Mouse (Mus musculus) frontal cortex, postnatal 36 days (tissue): ENCODE measurements around the gene Tmem38a.

Experiments used
- DNase-seq, 2 experiments: peaks; one replicate each; pipeline ENCODE4 v3.0.0; 2022; ENCODE audit warnings: low spot score in 2 of 2

Gene Tmem38a

DNA sequence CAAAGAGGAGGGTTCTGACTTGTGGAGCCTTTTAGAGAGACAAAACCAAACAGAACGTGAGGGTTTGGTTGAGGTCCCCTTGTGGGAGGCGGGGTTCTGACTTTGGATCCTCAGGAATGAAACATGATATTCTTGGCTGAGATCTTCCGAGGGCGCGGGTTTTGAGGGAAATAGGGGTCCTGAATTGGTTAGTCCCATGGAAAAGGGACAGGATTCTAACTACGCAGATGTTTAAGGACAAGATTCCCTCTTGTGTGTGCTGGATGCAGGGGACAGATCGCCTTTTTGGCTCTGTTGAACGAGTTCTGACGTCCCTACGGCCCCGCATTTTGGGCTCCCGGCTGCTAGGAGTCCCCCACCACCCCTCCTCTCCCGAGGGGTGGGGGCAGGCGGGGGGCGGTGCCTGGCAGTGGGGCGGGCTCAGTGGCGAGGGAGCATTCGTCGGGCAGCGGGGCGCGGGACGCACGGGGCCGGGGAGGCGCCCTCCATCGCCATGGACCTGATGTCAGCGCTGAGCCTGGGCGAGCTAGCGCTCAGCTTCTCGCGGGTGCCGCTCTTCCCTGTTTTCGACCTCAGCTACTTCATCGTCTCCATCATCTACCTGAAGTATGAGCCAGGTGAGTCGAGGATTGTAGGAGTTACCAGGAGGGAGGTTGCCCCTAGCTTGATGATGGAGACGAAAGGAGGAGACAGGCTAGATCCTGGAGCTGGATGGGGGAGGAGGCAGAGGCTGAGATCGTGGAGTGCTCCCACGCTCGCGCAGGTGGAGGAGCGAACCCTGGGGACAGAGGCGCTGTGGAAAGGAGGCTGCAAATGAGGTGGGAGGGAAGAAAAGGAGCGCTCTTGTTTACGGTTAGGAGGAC lies at the start of gene Tmem38a:
Tmem38a (plus strand) TSS at position 445 of the 863 bp plus-strand sequence.
- DNase-seq: peak; percentile 79 to 80

DNA sequence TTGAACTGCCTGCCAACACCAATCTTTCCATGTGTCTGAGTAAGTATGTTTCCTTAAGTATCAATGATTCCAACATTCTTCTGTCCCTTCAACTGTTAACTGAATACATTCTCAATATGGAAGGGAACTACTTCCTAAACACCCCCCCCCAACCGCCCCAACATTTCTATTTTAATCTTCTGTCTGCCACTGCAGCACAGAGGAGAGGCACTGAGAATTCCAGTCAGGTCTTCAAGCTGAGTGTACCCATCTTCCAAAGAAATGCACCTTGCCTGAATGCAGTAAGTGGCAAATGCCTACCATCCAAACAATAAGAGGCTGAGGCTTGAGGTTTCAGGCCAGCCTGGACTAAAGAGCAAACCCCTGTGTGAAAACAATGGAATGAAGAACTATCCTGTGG lies 39.8 kb upstream of the Tmem38a start:
- no peak for DNase-seq

DNA sequence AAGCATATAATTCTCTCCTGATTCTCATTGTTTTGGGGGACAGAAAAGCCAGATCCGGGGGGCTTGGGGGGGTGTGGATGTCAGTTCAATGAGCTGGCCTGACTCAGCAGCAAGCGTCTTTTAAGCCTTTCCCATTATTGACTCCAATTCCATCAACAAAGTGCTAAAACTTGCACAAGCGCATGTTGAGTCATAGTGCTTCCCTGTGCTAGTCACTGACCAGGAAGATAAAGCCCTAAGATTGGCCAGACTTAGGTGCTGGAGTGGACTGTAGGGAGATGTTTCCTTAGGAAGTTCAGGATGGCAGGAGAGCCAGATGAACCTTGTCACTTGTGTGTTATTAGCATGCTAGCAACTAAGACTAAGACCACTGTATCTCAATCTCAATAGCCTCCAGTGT lies 37.0 kb upstream of the Tmem38a start:
- no peak for DNase-seq

DNA sequence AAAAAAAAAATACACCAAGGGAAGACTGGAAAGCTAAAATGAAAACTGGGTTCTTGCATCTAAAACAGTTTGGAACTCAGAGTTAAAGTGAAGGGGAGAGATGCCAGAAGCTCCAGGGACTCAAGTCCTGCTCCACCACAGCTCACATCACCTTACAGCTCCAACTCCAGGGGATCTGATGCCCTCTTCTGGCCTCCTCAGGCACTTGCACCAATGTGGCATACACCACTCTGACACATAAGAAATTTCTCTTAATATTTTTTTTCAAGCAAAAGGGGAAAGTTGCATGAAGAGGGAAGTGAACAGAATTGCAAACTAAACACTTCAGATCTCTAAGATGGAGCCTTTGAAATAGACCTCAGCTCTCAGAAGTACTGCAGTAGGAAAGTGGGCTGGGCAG lies 32.6 kb upstream of the Tmem38a start:
- no peak for DNase-seq

DNA sequence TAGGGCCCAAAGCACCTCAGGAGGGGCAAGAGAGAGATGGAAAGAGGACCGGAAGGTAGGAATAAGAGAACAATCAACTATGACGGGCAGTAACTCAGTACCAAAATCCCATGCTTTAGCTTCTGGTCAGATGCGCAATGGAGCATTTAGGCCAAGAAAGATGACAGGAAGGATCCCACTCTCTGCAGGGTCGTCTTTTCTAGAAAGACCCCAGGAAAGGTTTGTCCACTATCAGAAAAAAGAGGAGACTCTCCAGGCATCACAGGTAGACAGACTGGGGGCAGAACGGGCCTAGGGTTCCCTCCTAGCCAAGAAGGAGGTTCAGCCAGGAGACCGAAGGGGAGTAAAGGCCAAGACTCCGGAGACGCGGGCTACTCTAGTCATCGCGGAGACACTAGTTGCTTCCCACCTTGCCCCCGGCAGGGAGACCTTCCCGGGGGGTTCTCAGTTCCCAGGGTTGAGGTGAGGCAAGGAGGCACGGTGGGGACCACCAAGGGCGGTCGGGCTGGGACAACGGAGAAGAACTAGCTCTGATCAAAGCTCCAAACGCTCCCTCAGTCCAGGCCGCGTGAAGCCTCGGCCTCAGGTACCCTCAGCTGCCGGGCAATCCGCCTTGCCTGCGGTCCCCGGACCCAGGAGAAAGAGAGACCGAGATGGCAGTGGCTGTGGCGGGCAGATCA lies 24.6 kb upstream of the Tmem38a start:
- peak in 1 of 2 experiments; percentile 24 for DNase-seq

DNA sequence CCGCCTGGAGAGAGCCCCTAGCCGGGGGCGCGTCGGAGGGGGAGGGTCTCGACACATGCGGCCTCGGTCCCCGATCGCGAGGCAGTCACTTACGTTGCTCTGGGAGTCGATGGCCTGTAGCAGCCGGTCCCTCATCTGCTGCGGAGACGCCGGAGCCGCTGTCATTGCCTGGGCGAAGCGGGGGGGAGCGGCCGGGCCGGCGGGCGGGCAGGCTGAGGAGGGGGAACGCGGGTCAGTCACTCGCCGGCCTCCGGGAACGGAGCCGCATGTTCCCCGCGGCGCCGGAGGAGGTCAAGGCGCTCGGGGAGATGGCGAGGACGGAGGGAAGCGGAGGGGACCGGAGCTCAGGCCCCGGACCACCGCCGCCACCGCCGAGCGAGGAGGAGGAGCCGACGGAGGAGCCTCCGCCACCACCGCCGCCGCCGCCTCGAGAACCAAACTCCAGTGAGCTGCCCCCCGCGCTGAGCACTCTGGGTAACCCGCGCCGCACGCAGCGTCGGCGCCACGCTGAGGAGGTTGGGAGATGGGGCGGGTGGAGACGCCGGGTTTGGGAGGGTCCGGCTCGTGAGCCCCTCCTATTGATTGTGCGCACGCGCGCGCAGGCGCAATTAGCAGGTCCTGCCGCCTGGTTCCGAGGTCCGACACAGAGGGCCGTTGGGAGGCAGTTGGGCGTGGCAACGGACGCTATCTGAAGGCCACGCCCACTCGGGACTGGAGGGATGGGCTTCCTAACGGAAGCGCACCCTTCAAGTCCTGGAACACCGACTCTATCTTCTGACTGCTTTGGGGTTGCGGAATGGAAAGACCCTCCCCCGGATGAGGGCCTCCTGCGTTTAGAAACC lies 23.8 kb upstream of the Tmem38a start, which contains the start of gene Med26:
Med26 (minus strand) TSS at position 469 of the 842 bp plus-strand sequence.
- peak; percentile 98 for DNase-seq

DNA sequence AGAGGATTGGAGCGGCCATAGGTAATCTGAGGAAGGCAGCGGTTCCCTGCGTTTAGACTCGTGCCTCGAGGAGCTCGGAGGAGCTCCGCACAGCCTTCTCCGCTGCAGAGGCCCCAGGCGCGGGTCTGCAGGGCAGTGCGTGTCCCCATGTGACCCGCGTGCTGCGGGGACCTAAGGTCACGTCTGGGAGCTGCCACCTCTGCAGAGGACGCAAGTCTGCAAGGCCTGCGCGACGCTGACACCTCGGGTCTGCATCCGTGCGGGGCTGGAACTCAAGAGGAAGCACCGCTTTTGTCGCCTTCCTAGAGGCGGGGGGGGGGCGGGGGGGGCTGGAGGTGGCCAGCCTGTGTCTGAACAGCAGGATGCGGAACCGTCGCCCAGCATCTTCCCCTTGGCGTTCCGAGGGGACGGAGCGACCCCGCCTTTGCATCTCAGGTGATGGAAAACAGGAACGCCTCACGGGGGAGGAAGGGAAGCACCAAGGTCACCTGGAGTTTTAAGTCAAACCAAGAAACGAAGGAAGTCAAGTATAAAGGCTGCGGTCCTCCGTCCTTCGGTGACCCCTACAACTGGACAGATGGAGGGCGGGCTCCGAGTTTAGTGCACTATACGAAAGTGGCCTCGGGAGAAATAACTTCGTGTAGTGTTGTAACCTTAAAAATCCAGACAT lies 23.1 kb upstream of the Tmem38a start:
- DNase-seq: no peak

DNA sequence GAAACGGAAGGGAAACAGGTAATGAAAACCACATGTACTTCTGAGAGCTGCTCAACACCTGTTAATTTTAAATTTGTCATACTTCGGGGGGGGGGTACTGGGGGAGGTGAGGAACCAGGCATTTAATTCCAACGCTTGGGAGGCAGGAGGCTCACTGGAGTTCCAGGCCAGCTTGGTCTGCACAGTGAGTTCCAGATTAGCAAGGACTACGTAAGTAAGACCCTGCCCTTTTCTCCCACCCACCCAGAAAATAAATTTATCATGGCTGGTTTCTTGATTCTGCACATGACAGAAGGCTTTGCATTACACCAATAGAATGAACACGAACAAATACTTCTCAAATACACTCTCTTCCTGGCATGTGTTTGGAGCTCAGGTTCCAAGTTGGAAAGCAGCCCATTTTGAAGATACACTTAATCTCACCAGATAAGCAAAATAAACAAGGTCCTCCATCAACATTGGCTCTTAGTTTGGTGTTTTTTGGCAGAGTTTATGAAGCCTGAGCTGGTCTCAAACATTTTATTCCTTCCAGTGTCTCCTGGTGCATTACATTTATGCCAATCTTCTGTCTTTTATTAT lies 22.5 kb upstream of the Tmem38a start:
- no peak for DNase-seq

DNA sequence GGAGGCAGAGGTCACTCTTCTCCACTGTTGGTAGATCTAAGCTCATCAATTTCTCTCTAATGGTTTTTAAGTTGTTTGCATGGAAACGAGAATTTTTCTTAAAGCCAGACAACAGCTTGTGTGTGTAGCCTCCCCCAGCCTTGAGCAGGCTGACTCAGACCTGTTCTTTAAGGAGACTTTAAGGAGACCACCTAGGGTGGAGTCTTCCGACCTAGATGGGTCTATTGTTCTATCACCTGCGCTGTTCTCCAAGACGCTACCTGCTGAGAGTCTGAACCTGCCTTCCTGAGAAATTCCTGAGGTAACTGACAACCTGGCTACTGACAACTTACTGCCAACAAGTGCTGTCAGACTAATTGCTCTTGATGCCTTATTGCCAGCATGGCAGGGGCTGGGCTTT lies 16.1 kb upstream of the Tmem38a start:
- no peak for DNase-seq

DNA sequence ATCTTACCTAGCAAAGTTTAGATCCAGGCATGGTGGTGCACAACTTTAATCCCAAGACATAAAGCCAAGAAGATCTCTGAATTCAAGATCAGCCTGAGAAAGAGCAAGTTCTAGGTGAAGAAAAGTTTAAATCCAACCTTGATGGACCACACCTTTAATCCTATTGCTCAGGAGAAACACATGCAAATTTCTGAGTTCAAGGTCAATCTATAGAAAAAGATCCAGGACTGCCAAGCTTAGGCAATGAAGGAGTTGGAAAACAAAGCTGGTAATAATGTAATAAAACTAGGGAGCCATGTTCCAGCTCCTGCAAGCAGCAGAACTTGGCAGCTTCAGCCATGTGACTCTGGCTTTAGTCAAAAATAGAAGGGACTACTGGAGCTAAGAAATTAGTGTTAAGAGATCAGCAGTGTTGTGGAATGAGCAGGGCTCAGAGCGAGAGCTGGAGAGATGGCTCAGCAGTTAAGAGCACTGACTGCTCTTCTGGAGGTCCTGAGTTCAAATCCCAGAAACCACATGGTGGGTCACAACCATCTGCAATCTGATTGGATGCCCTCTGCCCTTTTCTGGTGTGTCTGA lies 10.7 kb upstream of the Tmem38a start:
- DNase-seq: no peak

DNA sequence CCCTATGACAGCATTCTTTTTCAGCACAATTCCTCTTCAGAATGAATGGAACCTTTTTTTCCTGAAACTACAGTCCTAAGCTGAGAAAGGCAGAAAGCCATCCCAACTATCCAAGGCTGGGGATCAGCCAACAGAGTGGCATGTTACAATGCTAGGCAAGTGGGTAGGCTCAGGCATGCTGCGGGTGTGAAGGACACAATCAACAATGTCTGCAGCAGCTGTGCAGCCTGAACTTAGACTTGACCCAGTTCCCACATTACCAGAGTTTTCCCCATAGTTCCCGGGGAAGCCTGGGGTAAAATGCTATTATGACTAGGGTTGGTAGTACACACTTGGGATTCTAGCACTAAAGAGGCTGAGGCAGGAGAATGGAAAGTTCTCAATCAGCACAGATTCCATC lies 5.9 kb upstream of the Tmem38a start:
- no peak for DNase-seq

DNA sequence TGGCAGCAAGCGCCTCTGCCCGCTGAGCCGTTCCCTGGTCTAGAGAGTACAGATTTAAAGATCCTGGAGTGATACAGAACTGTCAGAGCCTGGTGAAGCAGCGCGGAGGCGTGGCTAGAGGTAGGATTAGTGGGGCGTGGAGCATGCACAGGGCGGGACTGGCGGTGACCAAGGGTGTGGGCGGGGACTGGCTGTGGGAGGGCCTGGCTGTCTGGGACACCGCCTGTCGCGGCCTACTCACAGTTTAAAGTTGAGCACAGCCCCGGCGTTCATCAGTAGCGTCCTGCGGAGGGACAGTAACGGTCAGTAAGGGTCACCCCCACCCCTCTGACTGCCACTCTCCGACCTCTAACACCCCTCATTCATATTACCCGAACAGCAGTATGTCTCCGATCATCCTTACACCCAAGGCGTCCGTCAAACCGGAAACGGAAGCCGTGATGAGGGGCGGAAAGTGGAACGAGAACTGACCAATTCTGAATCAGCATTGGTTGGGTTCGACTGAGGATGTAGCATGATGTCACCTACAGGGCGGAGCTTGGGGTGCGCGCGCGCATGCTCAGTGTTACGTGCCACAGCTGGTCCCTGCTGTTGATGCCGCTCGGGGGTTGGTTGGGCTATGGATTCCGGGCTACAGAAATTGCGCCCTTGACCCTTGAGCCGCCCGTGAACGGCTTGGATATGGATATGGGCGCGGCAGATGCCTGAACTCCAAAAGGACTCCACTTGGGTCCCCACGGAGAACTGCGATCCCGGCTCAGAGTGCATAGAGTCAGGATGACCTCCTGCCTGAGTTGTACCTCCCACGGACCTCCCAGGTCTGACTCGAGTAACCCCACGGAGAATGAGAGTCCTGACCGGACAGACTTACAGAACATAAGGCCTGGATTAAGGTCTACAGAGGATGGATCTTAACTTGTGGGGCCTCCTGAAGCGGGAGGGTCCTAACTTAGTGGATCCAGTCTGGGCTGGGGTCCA lies 933 bp upstream of the Tmem38a start, which contains the start of gene Smim7:
Smim7 (minus strand) TSS at position 456 of the 978 bp plus-strand sequence.
- peak; percentile 97 to 99 for DNase-seq

DNA sequence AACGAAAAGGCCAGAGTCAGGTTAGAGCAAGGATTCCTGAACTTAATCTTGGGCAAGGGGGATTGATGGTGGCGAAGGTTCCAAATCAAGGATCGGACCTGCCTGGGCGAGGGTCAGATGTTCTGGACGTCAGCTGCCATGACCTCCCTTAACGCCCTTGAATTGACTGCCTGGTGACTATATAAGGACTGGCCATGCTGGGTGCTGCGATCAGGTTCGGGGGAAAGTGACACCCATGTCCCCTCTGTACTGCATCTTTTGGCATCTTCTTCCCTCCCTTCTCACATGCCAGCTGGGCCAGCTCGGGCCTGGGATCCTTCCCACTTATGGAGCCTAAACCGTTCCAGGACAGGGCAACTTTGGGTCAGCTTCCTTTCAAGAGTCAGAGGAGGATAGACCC lies 652 bp downstream of the Tmem38a start:
- no peak for DNase-seq

DNA sequence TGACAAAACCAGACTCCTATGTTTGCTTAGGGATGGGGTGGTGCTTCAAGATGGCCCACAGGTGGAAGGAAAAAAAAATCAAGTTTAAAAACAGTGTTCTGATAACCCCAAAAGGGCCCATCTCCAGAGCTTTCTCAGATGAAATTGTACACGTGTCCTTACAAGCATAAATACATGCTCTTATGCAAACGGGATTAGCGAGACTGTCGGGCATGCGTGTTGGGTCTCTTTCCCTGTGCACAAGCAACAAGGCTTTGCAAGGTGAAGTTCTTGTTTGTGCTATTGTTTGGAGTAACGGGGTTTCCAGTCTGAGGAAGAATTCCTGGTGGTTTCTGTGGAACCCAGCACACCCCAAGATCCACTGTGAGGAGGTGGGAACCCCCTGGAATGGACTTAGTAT lies 1.6 kb downstream of the Tmem38a start:
- DNase-seq: no peak

DNA sequence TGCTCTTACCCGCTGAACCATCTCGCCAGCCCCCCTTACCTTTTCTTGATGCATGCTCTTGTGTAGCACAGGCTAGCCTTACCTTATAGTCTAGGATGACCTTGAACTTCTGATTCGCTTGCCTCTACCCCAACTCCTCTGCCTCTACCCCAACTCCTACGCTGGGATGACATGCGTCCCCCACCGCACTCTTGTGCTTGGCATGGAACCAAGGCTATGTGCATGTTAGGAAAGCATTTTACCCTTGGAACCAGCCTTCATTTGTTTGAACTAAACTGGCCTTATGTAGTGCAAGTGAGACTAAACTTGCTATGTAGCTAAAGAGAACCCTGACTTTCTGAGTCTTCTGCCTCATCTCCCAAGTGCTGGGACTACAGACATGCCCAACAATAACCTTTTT lies 4.1 kb downstream of the Tmem38a start:
- DNase-seq: no peak

DNA sequence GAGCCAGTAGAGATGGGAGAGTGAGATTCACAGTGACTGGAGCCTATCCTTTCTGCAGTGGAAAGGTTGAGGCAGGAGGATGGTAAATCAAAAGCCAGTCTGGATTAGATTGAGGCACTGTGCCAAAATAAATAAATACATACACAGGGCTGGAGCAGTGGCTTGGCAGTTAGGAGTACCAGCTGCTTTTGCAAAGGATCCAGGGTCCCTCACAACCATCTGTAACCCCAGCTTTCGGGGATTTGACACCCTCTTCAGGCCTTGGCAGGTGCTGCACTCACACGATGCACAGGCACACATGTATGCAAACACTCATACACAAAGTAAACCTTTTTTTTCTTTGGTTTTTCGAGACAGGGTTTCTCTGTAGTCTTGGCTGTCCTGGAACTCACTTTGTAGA lies 5.4 kb downstream of the Tmem38a start:
- no peak for DNase-seq

DNA sequence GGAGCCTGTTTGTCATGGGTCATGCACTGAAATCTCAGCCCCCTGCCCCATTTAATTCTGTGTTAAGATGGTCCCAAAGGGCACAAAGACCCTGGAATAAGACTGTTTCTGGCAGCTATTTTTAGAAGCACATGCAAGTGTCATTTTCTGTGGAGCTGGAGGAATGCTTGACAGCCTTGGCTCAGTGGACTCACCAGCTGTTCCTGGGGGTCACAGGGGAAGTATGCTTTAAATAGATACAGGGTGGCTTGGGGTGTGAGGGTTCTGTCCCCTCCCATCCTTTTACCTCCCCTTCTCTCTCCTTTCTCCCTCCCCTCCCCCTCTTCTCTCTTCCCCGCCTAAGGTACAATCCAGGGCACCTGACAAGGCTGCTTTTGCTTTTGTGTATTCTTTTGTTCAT lies 6.1 kb downstream of the Tmem38a start:
- DNase-seq: no peak

DNA sequence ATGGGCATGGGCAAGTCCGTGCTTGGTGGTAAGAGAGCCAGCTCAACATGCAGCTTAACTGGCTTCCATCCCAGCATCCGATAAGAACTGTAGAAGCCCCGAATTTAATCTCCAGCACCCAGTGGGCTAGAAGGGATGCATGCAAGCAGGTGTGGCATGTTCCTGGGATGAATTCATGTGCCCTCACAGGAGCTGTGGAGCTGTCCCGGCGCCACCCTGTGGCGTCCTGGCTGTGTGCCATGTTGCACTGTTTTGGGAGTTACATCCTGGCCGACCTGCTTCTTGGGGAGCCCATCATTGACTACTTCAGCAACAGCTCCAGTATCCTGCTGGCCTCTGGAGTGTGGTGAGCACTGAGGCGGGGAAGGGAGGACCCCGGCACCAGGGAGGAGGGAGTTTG lies 7.5 kb downstream of the Tmem38a start:
- DNase-seq: no peak

DNA sequence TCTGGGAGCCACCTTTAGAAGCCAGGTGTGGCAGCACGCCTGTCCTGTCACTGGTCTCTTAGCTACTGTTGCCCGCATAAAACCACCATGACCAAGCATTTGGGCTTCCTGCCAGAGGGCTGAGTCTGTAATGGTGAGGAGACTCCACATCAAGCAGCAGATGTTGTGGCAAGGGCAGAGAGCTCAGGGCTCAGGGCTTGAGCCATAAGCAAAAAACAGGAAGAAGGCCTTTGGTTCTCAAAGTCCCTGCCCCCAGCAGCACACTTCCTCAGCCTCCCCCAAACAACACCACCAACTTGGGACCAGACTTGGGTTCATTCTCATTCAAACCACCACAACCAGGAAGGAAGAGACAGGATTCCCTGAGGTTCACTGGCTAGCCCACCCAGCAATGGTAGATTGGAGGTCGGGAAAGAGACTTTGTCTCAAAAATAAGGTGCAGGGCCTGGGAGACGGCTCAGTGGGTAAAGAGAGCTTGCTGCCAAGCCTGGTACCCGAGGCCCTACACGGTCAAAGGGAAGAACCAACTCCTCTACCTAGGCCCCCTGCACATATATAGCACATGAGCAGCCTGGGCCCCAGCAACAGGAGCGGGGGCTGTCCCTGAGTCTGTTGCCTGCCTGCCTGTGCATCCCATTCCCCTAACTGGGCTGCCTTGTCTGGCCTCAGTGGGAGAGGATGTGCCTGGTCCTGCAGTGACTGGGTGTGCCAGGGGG lies 11.4 kb downstream of the Tmem38a start:
- no peak for DNase-seq
